25 mouse cellular contexts compared by ENCODE assay signal in genomic region chr4:46275773-46276172, GRCm38 (mm10).
DNase-seq lines count a peak whose midpoint lies in the region; ATAC-seq lines count a peak whose summit lies in the region.
"Had no signal": no experiment of that assay in that cellular context is flagged by ENCODE, and none has a peak within 500 bp of the region (broad histone marks: within the 10 kb centered on the region; RNA-seq: fewer than 3 reads in every experiment).

No protein-coding gene starts in this region.

- peaks cover 99% of the 10 kb centered on the region for H3K27me3 ChIP-seq in forebrain, embryonic 10.5 days (ENCODE audit: poor library complexity, severe bottlenecking)
- H3K27me3 ChIP-seq: lung, embryonic 15.5 days; neural tube, embryonic 15.5 days had no signal

- no peak overlapping the region for H3K4me3 ChIP-seq in forebrain, embryonic 10.5 days
- H3K4me3 ChIP-seq: embryonic facial prominence, embryonic 13.5 days; forebrain, embryonic 15.5 days; liver, embryonic 15.5 days; lung, embryonic 15.5 days; neural tube, embryonic 15.5 days had no signal

- ATAC-seq in megakaryocyte progenitor cell, adult 5-6 weeks (replicated peaks; ENCODE audit: poor library complexity) = no peak
- ATAC-seq: CD4-positive, CD25-positive, alpha-beta regulatory T cell, adult 4 months; forebrain, embryonic 15.5 days; inflammation-experienced regulatory T-cells, adult 6 months had no signal

- peak; percentile 6 for DNase-seq in embryo, embryonic 9.5 days (ENCODE audit: extremely low spot score)
- DNase-seq in embryo, embryonic 10.5 days (ENCODE audit: low spot score) = no peak
- peak; percentile 6 to 16 for DNase-seq in kidney, adult 8-10 months
- no peak for DNase-seq in kidney, adult 18-20 months
- DNase-seq in kidney, adult 9 months = peak; percentile 26
- peak; percentile 33 to 44 for DNase-seq in kidney, postnatal 25 days
- no peak for DNase-seq in forebrain, embryonic 10.5 days (ENCODE audit: extremely low spot score, low spot score)
- DNase-seq: cerebellum, adult 9-10 months; heart, postnatal 4 days; left cerebral cortex, postnatal 4 days; liver; spleen, adult 18-20 months; thymus, adult 18-20 months; thymus, postnatal 36 days had no signal

- no peaks in the 10 kb centered on the region for H3K36me3 ChIP-seq in forebrain, embryonic 10.5 days (replicated peaks)
- H3K36me3 ChIP-seq: embryonic facial prominence, embryonic 13.5 days; forebrain, embryonic 15.5 days; liver, embryonic 15.5 days; lung, embryonic 15.5 days; midbrain, embryonic 10.5 days; neural tube, embryonic 15.5 days had no signal

- peaks cover 31% of the 10 kb centered on the region for H3K4me1 ChIP-seq in forebrain, embryonic 10.5 days
- H3K4me1 ChIP-seq: forebrain, embryonic 15.5 days; liver, embryonic 15.5 days had no signal

- no peak overlapping the region for H3K27ac ChIP-seq in forebrain, embryonic 10.5 days
- H3K27ac ChIP-seq: embryonic facial prominence, embryonic 13.5 days; forebrain, embryonic 15.5 days; hindbrain, embryonic 14.5 days; liver, embryonic 15.5 days; macrophage; neural tube, embryonic 15.5 days had no signal

- H3K9me3 ChIP-seq in forebrain, embryonic 10.5 days = no peaks in the 10 kb centered on the region
- H3K9me3 ChIP-seq: embryonic facial prominence, embryonic 13.5 days; forebrain, embryonic 15.5 days; liver, embryonic 15.5 days; lung, embryonic 15.5 days; midbrain, embryonic 10.5 days; neural tube, embryonic 15.5 days had no signal

- 85% methylated on average over 3 of the region's 3 CpGs for WGBS in forebrain, embryonic 10.5 days

Comparison
In these comparisons a context has a peak if more than half of its experiments do, and no peak if none do; other contexts are left out.
1. DNase-seq: peak in embryo, embryonic 9.5 days (single experiment), kidney, adult 8-10 months (2 of 2), kidney, adult 9 months (single experiment) and kidney, postnatal 25 days (2 of 2); none in embryo, embryonic 10.5 days (single experiment), kidney, adult 18-20 months (single experiment) and forebrain, embryonic 10.5 days (single experiment).